Mouse (Mus musculus) liver, embryonic 11.5 days (tissue): Measurements from ENCODE around the gene Gm10228. TPM values are rescaled to one million over a fixed set of nuclear protein-coding genes. Genes with fewer than 3 reads are reported as not detected.
"Not testable (repeated sequence)": the region's sequence is repeated elsewhere in the genome, so short reads cannot be mapped to it uniquely, and the experiment has no call there.

Experiments used
- ATAC-seq: fragments of 200-750 bp; cut with Nextera tagmentation; replicated peaks from 2 replicates; pipeline ENCODE4 v1.8.0; 2017; ENCODE audit warnings: moderate number of reproducible peaks, mild to moderate bottlenecking, moderate TSS enrichment, moderate library complexity; ENCODE audit not compliant: low FRiP score
- DNase-seq: peaks from one replicate; pipeline ENCODE4 v3.0.0-alpha.2; 2017; ENCODE audit warnings: low spot score
- H3K27ac ChIP-seq: fragments of 300-500 bp; sonication (generic); 2 replicates; pipeline ENCODE4 v1.5.1; 2014; ENCODE audit warnings: mild to moderate bottlenecking, low read depth, low read length, control low read depth
- H3K27me3 ChIP-seq: fragments of 300-500 bp; sonication (generic); replicated peaks from 2 replicates; pipeline ENCODE4 v1.6.1; 2014; ENCODE audit warnings: low read length, mixed read lengths; ENCODE audit not compliant: control insufficient read depth, insufficient read depth
- H3K36me3 ChIP-seq: fragments of 300-500 bp; sonication (generic); 2 replicates; pipeline ENCODE4 v1.6.1; 2014; ENCODE audit warnings: mild to moderate bottlenecking, low read length, moderate library complexity, mixed read lengths; ENCODE audit not compliant: control insufficient read depth, insufficient read depth
- H3K4me1 ChIP-seq: fragments of 300-500 bp; sonication (generic); replicated peaks from 2 replicates; pipeline ENCODE4 v1.6.1; 2014; ENCODE audit warnings: low read length, mixed read lengths; ENCODE audit not compliant: control insufficient read depth, insufficient read depth
- H3K4me2 ChIP-seq: fragments of 300-500 bp; sonication (generic); 2 replicates; pipeline ENCODE4 v1.6.1; 2014; ENCODE audit warnings: mild to moderate bottlenecking, control low read depth, moderate library complexity
- H3K4me3 ChIP-seq: fragments of 300-500 bp; sonication (generic); 2 replicates; pipeline ENCODE4 v1.5.1; 2014; ENCODE audit warnings: low read depth, low read length, control low read depth
- H3K9ac ChIP-seq: fragments of 300-500 bp; sonication (generic); 2 replicates; pipeline ENCODE4 v1.6.1; 2014; ENCODE audit warnings: low read depth, low read length, control low read depth
- H3K9me3 ChIP-seq: fragments of 300-500 bp; sonication (generic); 2 replicates; pipeline ENCODE4 v1.6.1; 2016; ENCODE audit warnings: low read length, inconsistent platforms, mixed read lengths; ENCODE audit not compliant: control insufficient read depth
- WGBS: fragments of 180-500 bp; shearing (Covaris S2); extraction: QIAGEN DNeasy Blood & Tissue Kit; methylation state at CpG from one replicate; pipeline ENCODE4 v1.1.7; 2014; 5-methylcytosine and 5-hydroxymethylcytosine counted together
- polyA plus RNA-seq: library from polyadenylated mRNA; unstranded; fragments of >200 nt; fragmentation: Nextera tagmentation; extraction: Ambion mirVana; gene quantifications from 2 replicates; pipeline ENCODE4 v1.2.1, GENCODE M21; 2014

Gm10228 gene
- not detected in 2 replicates for polyA plus RNA-seq

GRCm38 (mm10) chr16:89041372-89041771, at the start of gene Gm10228:
Gm10228 (minus strand) TSS chr16:89041472.
- H3K4me2 ChIP-seq, H3K36me3 ChIP-seq, ATAC-seq, DNase-seq, H3K27ac ChIP-seq, H3K4me3 ChIP-seq, H3K9me3 ChIP-seq, H3K9ac ChIP-seq, H3K27me3 ChIP-seq, H3K4me1 ChIP-seq: not testable (repeated sequence)
- WGBS = 76% methylated on average over 2 of the region's 4 CpGs

- not testable (repeated sequence) for H3K4me3 ChIP-seq, H3K9me3 ChIP-seq, H3K36me3 ChIP-seq, ATAC-seq, H3K4me1 ChIP-seq, H3K4me2 ChIP-seq, H3K27me3 ChIP-seq, H3K9ac ChIP-seq, DNase-seq, H3K27ac ChIP-seq
- 56% methylated on average over 2 of the region's 2 CpGs for WGBS
Observed at GRCm38 (mm10) chr16:89071041-89071440, 29.8 kb upstream of the Gm10228 start.

- no CpG with 5 or more reads among the region's 2 CpGs for WGBS
- H3K9ac ChIP-seq, H3K4me3 ChIP-seq, DNase-seq, H3K9me3 ChIP-seq, H3K36me3 ChIP-seq, H3K27me3 ChIP-seq, H3K27ac ChIP-seq, ATAC-seq, H3K4me2 ChIP-seq, H3K4me1 ChIP-seq: not testable (repeated sequence)
Observed at GRCm38 (mm10) chr16:89063902-89064301, 22.6 kb upstream of the Gm10228 start, which contains the start of gene 1110025L11Rik. 1110025L11Rik (minus strand) TSS chr16:89064002.

GRCm38 (mm10) chr16:89047783-89048182, 6.5 kb upstream of the Gm10228 start, which contains the start of gene Krtap6-5:
Krtap6-5 (minus strand) TSS chr16:89047883.
- H3K4me1 ChIP-seq = no peaks in the 10 kb centered on the region
- ATAC-seq = no peak
- H3K36me3 ChIP-seq = no peaks in the 10 kb centered on the region
- no peak for DNase-seq
- no peak within 1 kb of the TSS for H3K4me3 ChIP-seq
- H3K9me3 ChIP-seq = no peaks in the 10 kb centered on the region
- no peak within 1 kb of the TSS for H3K4me2 ChIP-seq
- H3K9ac ChIP-seq = no peak within 1 kb of the TSS
- WGBS = 77% methylated on average over 3 of the region's 3 CpGs
- no peak within 1 kb of the TSS for H3K27ac ChIP-seq
- H3K27me3 ChIP-seq = no peaks in the 10 kb centered on the region

- not testable (repeated sequence) for H3K36me3 ChIP-seq, ATAC-seq, H3K4me3 ChIP-seq, H3K9ac ChIP-seq, H3K27ac ChIP-seq, H3K9me3 ChIP-seq, DNase-seq, H3K4me2 ChIP-seq, H3K4me1 ChIP-seq, H3K27me3 ChIP-seq
- WGBS = 84% methylated on average over 3 of the region's 3 CpGs
Observed at GRCm38 (mm10) chr16:89031399-89031798, 9.9 kb downstream of the Gm10228 start, which contains the start of gene Krtap6-1. Krtap6-1 (plus strand) TSS chr16:89031699.

- not testable (repeated sequence) for H3K36me3 ChIP-seq, H3K9me3 ChIP-seq, ATAC-seq, H3K4me3 ChIP-seq, H3K4me1 ChIP-seq, H3K27me3 ChIP-seq, H3K4me2 ChIP-seq, DNase-seq, H3K27ac ChIP-seq, H3K9ac ChIP-seq
- 81% methylated on average over 1 of the region's 3 CpGs for WGBS
Observed at GRCm38 (mm10) chr16:89014984-89015383, 26.3 kb downstream of the Gm10228 start, which contains the start of gene Gm10229. Gm10229 (plus strand) TSS chr16:89015284.

GRCm38 (mm10) chr16:89013973-89014372, 27.3 kb downstream of the Gm10228 start:
- WGBS = 93% methylated on average over 3 of the region's 3 CpGs
- Histone ChIP-seq H3K4me2 (no peak overlapping the region), H3K4me1 (no peaks in the 10 kb centered on the region), H3K4me3 (no peak overlapping the region), H3K27ac (no peak overlapping the region), H3K27me3 (no peaks in the 10 kb centered on the region), H3K36me3 (no peaks in the 10 kb centered on the region), H3K9ac (no peak overlapping the region), H3K9me3 (peaks cover 3% of the 10 kb centered on the region; the same call in 1 of the 2 replicates)
- ATAC-seq (no peak), DNase-seq (no peak)

GRCm38 (mm10) chr16:89010659-89011058, 30.6 kb downstream of the Gm10228 start, which contains the start of gene Krtap22-2:
Krtap22-2 (minus strand) TSS chr16:89010759.
- H3K9ac ChIP-seq = no peak within 1 kb of the TSS
- no peak within 1 kb of the TSS for H3K4me3 ChIP-seq
- no peaks in the 10 kb centered on the region for H3K4me1 ChIP-seq
- DNase-seq (no peak), ATAC-seq (no peak)
- H3K36me3 ChIP-seq = no peaks in the 10 kb centered on the region
- no peak within 1 kb of the TSS for H3K27ac ChIP-seq
- WGBS = 78% methylated on average over 5 of the region's 5 CpGs
- H3K4me2 ChIP-seq = no peak within 1 kb of the TSS
- H3K9me3 ChIP-seq = peaks cover 3% of the 10 kb centered on the region; the same call in 1 of the 2 replicates
- H3K27me3 ChIP-seq = no peaks in the 10 kb centered on the region
